ENCODE assay signal across 9 mouse cellular contexts in the genomic region with DNA sequence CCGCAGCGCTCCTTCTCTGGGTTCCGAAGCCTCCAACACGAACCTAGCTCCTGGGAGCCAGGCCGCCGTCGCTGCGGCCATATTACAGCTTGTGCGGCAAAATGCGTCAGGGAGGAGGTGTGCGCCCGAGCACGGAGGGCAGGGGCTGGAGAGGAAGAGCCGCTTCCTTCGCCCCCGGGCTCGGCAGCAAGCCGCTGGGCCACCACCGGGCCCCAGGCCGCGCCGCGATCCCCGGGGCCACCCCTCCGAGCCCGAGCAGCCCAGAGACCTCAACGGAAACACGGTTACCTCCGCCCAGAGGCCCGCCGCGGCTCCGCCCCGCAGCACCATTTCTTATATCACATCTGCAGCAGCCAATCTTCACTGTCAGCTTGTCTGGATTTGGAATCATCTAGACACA. TPM values are rescaled to one million over a fixed set of nuclear protein-coding genes. Genes with fewer than 3 reads are reported as not detected.
DNase-seq lines count a peak whose midpoint lies in the region; ATAC-seq and TF ChIP-seq lines count a peak whose summit lies in the region.
"Had no signal": no experiment of that assay in that cellular context is flagged by ENCODE, and none has a peak within 500 bp of the region (broad histone marks: within the 10 kb centered on the region; RNA-seq: fewer than 3 reads in every experiment).

No protein-coding gene starts in this region.

- H3K4me1 ChIP-seq in heart, adult 2 months (ENCODE audit: control insufficient read depth, insufficient read depth, low read length) = no peaks in the 10 kb centered on the region
- H3K4me1 ChIP-seq in intestine, embryonic 15.5 days (replicated peaks) = 0 out of 2 replicates have a peak, but pooled peaks cover 5% of the 10 kb centered on the region
- 0 out of 2 replicates have a peak, but pooled peaks cover 2% of the 10 kb centered on the region for H3K4me1 ChIP-seq in midbrain, embryonic 15.5 days

- WGBS in heart, adult 2 months = 1% methylated on average over 34 of the region's 34 CpGs
- 2% methylated on average over 34 of the region's 34 CpGs for WGBS in intestine, embryonic 15.5 days
- WGBS in midbrain, embryonic 15.5 days = 1% methylated on average over 34 of the region's 34 CpGs

- H3K4me2 ChIP-seq in intestine, embryonic 15.5 days (replicated peaks) = peak overlapping the region; percentile 89
- peak overlapping the region; percentile 77 for H3K4me2 ChIP-seq in midbrain, embryonic 15.5 days

- H3K9ac ChIP-seq in heart, adult 2 months (ENCODE audit: low read depth, low read length) = peak overlapping the region; percentile 52
- H3K9ac ChIP-seq in intestine, embryonic 15.5 days = peak overlapping the region; percentile 71
- H3K9ac ChIP-seq in midbrain, embryonic 15.5 days = peak overlapping the region; percentile 57

- intact Hi-C loops in heart, adult 2 months (cut with DNase I) = no loop called here
- intact Hi-C loops in gastrocnemius, postnatal 14 days (cut with DNase I; ENCODE audit: low total_unique reads) = no loop called here

- DNase-seq in heart, adult 2 months = peak; percentile 27 to 32
- no peak for DNase-seq in heart, adult 9 months (ENCODE audit: low spot score in 2 of 2)
- peak; percentile 19 for DNase-seq in Muller cell, postnatal 12 days (ENCODE audit: inconsistent ontology term)
- DNase-seq in thymus, postnatal 10 days (ENCODE audit: low spot score in 2 of 2) = peak; percentile 44 to 54
- DNase-seq in gastrocnemius, postnatal 14 days = no peak

- peak; percentile 49 for ATAC-seq in erythroid progenitor cell, adult 5-6 weeks (replicated peaks; ENCODE audit: low FRiP score, poor library complexity, severe bottlenecking)
- 0 out of 2 replicates have a peak, but pooled peaks have one; percentile 15 for ATAC-seq in intestine, embryonic 15.5 days
- no peak for ATAC-seq in midbrain, embryonic 15.5 days (replicated peaks)
- ATAC-seq: Patski had no signal

- TF ChIP-seq EP300 in heart, adult 2 months (IDR thresholded peaks at IDR 0.05; ENCODE audit: insufficient read depth, low read depth, low read length) = no peak

- H3K79me2 ChIP-seq in heart, adult 2 months (replicated peaks; ENCODE audit: control insufficient read depth, insufficient read depth, low read length) = no peaks in the 10 kb centered on the region

- no peaks in the 10 kb centered on the region for H3K36me3 ChIP-seq in heart, adult 2 months (ENCODE audit: control insufficient read depth, insufficient read depth, low read length)
- H3K36me3 ChIP-seq in intestine, embryonic 15.5 days = no peaks in the 10 kb centered on the region
- no peaks in the 10 kb centered on the region for H3K36me3 ChIP-seq in midbrain, embryonic 15.5 days (replicated peaks)

- TF ChIP-seq POLR2A in heart, adult 2 months (IDR thresholded peaks at IDR 0.05; ENCODE audit: insufficient read depth, low read depth, low read length) = no peak

- H3K4me3 ChIP-seq in heart, adult 2 months = peak overlapping the region; percentile 33; the same call in 1 of the 2 replicates
- peak overlapping the region; percentile 56 for H3K4me3 ChIP-seq in intestine, embryonic 15.5 days (replicated peaks)
- H3K4me3 ChIP-seq in midbrain, embryonic 15.5 days = peak overlapping the region; percentile 52

- TF ChIP-seq CTCF in heart, adult 2 months (IDR thresholded peaks at IDR 0.05) = no peak

- peaks cover 5% of the 10 kb centered on the region; the same call in 1 of the 2 replicates for H3K27me3 ChIP-seq in heart, adult 2 months (ENCODE audit: control insufficient read depth, insufficient read depth, low read length)
- no peaks in the 10 kb centered on the region for H3K27me3 ChIP-seq in intestine, embryonic 15.5 days (replicated peaks)
- H3K27me3 ChIP-seq in midbrain, embryonic 15.5 days (replicated peaks) = no peaks in the 10 kb centered on the region; the same call in 1 of the 2 replicates

- H3K9me3 ChIP-seq in intestine, embryonic 15.5 days = no peaks in the 10 kb centered on the region
- no peaks in the 10 kb centered on the region for H3K9me3 ChIP-seq in midbrain, embryonic 15.5 days

- H3K27ac ChIP-seq in heart, adult 2 months = no peak overlapping the region
- H3K27ac ChIP-seq in intestine, embryonic 15.5 days = no peak overlapping the region
- peak overlapping the region; percentile 52; the same call in 1 of the 2 replicates for H3K27ac ChIP-seq in midbrain, embryonic 15.5 days

RNA-seq across cellular contexts. Expression of a gene that starts 22.9 kb away (rescaled TPM):
- under 1 TPM; 0.16 to 0.37 TPM for total RNA-seq in heart, adult 2 months (2021)
- polyA plus RNA-seq in heart, adult 2 months (2012; rRNA removed) = 0.53 and 0.90 TPM in 2 replicates
- total RNA-seq in erythroid progenitor cell, adult 5-6 weeks (2015; ENCODE audit: low replicate concordance) = 0.42 TPM in 1 of 2 replicates, not detected in the other
- 0.64 TPM in 1 of 2 replicates, not detected in the other for total RNA-seq in erythroid progenitor cell, adult 5-6 weeks (2017; ENCODE audit: low replicate concordance)
- 15.3 and 15.4 TPM in 2 replicates for polyA plus RNA-seq in intestine, embryonic 15.5 days (2015; fragmentation: Nextera tagmentation; extraction: Ambion mirVana)
- polyA plus RNA-seq in midbrain, embryonic 15.5 days (2015; fragmentation: Nextera tagmentation; extraction: Ambion mirVana) = 0.40 TPM in 1 of 2 replicates, not detected in the other
- total RNA-seq in gastrocnemius, postnatal 14 days (2021) = under 1 TPM; 0.21 to 0.31 TPM
- polyA plus RNA-seq: Patski had no signal

RNA-seq across cellular contexts. Expression of a gene that starts 40.2 kb away (rescaled TPM):
- total RNA-seq in heart, adult 2 months (2021) = not detected
- not detected in 2 replicates for polyA plus RNA-seq in heart, adult 2 months (2012; rRNA removed)
- total RNA-seq in erythroid progenitor cell, adult 5-6 weeks (2015; ENCODE audit: low replicate concordance) = not detected in 2 replicates
- not detected in 2 replicates for total RNA-seq in erythroid progenitor cell, adult 5-6 weeks (2017; ENCODE audit: low replicate concordance)
- polyA plus RNA-seq in intestine, embryonic 15.5 days (2015; fragmentation: Nextera tagmentation; extraction: Ambion mirVana) = 3.8 and 4.6 TPM in 2 replicates
- not detected in 2 replicates for polyA plus RNA-seq in midbrain, embryonic 15.5 days (2015; fragmentation: Nextera tagmentation; extraction: Ambion mirVana)
- not detected for total RNA-seq in gastrocnemius, postnatal 14 days (2021)
- polyA plus RNA-seq: Patski had no signal

Comparison
In these comparisons a context has a peak if more than half of its experiments do, and no peak if none do; other contexts are left out.
1. DNase-seq: peak in heart, adult 2 months (2 of 2), Muller cell, postnatal 12 days (single experiment) and thymus, postnatal 10 days (2 of 2); none in heart, adult 9 months (0 of 2) and gastrocnemius, postnatal 14 days (single experiment).
2. Peak in every context shown above with its lines, with median percentiles within 50 percentile points of each other: H3K4me3 ChIP-seq and H3K9ac ChIP-seq.